ENCODE assay signal across 24 mouse cellular contexts in the genomic region with DNA sequence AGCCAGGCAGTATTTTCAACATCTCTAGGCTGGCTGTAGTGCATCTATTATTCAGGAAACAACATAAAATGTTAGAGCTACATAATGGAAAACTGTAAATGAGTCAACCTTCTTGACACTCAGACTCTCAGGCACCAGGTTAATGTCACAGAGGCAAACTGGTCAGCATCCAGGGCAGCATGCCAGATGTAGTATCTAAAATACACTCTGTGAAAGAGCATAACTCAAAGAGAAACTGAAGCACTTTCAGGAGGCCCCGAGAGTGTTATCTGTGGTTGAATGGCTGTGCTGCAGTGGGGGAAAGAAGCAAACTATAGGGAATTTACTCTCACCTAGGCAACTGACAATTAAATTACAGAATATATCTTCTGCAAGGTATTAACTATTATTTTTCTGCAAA.
DNase-seq lines count a peak whose midpoint lies in the region; ATAC-seq and TF ChIP-seq lines count a peak whose summit lies in the region.
"Had no signal": no experiment of that assay in that cellular context is flagged by ENCODE, and none has a peak within 500 bp of the region (broad histone marks: within the 10 kb centered on the region; RNA-seq: fewer than 3 reads in every experiment).

No protein-coding gene starts in this region.

- H3K36me3 ChIP-seq in midbrain, embryonic 14.5 days (ENCODE audit: control insufficient read depth, insufficient read depth, low read length) = no peaks in the 10 kb centered on the region
- no peaks in the 10 kb centered on the region for H3K36me3 ChIP-seq in midbrain, embryonic 10.5 days
- H3K36me3 ChIP-seq: embryonic facial prominence, embryonic 12.5 days; hindbrain, embryonic 15.5 days; intestine, embryonic 15.5 days; limb, embryonic 12.5 days; liver, embryonic 15.5 days; midbrain, embryonic 15.5 days; stomach, embryonic 15.5 days had no signal

- WGBS in midbrain, embryonic 14.5 days = 66% methylated on average over 1 of the region's 1 CpGs
- 83% methylated on average over 1 of the region's 1 CpGs for WGBS in midbrain, embryonic 10.5 days

- intact Hi-C loops in heart, postnatal 25 days (cut with DNase I) = no loop called here
- intact Hi-C loops in left cerebral cortex, postnatal 10 days (cut with DNase I) = no loop called here

- H3K4me1 ChIP-seq in midbrain, embryonic 14.5 days (ENCODE audit: control insufficient read depth, insufficient read depth, low read length) = no peaks in the 10 kb centered on the region
- no peaks in the 10 kb centered on the region for H3K4me1 ChIP-seq in midbrain, embryonic 10.5 days
- H3K4me1 ChIP-seq: embryonic facial prominence, embryonic 12.5 days; hindbrain, embryonic 15.5 days; intestine, embryonic 15.5 days; limb, embryonic 12.5 days; liver, embryonic 15.5 days; midbrain, embryonic 15.5 days; stomach, embryonic 15.5 days had no signal

- H3K27ac ChIP-seq in midbrain, embryonic 14.5 days (replicated peaks; ENCODE audit: low read depth, low read length) = no peak overlapping the region
- H3K27ac ChIP-seq in midbrain, embryonic 10.5 days (replicated peaks) = no peak overlapping the region
- H3K27ac ChIP-seq: embryonic facial prominence, embryonic 12.5 days; hindbrain, embryonic 15.5 days; intestine, embryonic 15.5 days; limb, embryonic 12.5 days; liver, embryonic 15.5 days; midbrain, embryonic 15.5 days; stomach, embryonic 15.5 days had no signal

- no peak overlapping the region for H3K4me3 ChIP-seq in midbrain, embryonic 14.5 days (replicated peaks; ENCODE audit: low read depth, low read length)
- H3K4me3 ChIP-seq in midbrain, embryonic 10.5 days = no peak overlapping the region
- H3K4me3 ChIP-seq: embryonic facial prominence, embryonic 12.5 days; hindbrain, embryonic 15.5 days; intestine, embryonic 15.5 days; limb, embryonic 12.5 days; liver, embryonic 15.5 days; midbrain, embryonic 15.5 days; stomach, embryonic 15.5 days had no signal

- no peak overlapping the region for H3K9ac ChIP-seq in midbrain, embryonic 14.5 days (replicated peaks; ENCODE audit: low read length)
- H3K9ac ChIP-seq: embryonic facial prominence, embryonic 12.5 days; hindbrain, embryonic 15.5 days; intestine, embryonic 15.5 days; limb, embryonic 12.5 days; liver, embryonic 15.5 days; midbrain, embryonic 15.5 days; stomach, embryonic 15.5 days had no signal

- no peaks in the 10 kb centered on the region for H3K27me3 ChIP-seq in midbrain, embryonic 14.5 days (ENCODE audit: control insufficient read depth, insufficient read depth, low read length)
- H3K27me3 ChIP-seq in midbrain, embryonic 10.5 days (ENCODE audit: low read depth, poor library complexity, severe bottlenecking) = no peaks in the 10 kb centered on the region
- H3K27me3 ChIP-seq: embryonic facial prominence, embryonic 12.5 days; hindbrain, embryonic 15.5 days; intestine, embryonic 15.5 days; limb, embryonic 12.5 days; liver, embryonic 15.5 days; midbrain, embryonic 15.5 days; stomach, embryonic 15.5 days had no signal

- no peak overlapping the region for H3K4me2 ChIP-seq in midbrain, embryonic 14.5 days (ENCODE audit: low read length)
- H3K4me2 ChIP-seq: embryonic facial prominence, embryonic 12.5 days; hindbrain, embryonic 15.5 days; intestine, embryonic 15.5 days; limb, embryonic 12.5 days; liver, embryonic 15.5 days; midbrain, embryonic 15.5 days; stomach, embryonic 15.5 days had no signal

- no peaks in the 10 kb centered on the region for H3K9me3 ChIP-seq in midbrain, embryonic 14.5 days (ENCODE audit: control insufficient read depth, low read length)
- no peaks in the 10 kb centered on the region for H3K9me3 ChIP-seq in midbrain, embryonic 10.5 days (replicated peaks)
- H3K9me3 ChIP-seq: embryonic facial prominence, embryonic 12.5 days; hindbrain, embryonic 15.5 days; intestine, embryonic 15.5 days; limb, embryonic 12.5 days; liver, embryonic 15.5 days; midbrain, embryonic 15.5 days; stomach, embryonic 15.5 days had no signal

- DNase-seq in heart, adult 8-10 months (ENCODE audit: low spot score) = peak; percentile 8
- DNase-seq in heart, postnatal 25 days (ENCODE audit: low spot score) = no peak
- peak; percentile 15 for DNase-seq in midbrain, embryonic 14.5 days
- DNase-seq in midbrain, embryonic 10.5 days (ENCODE audit: low spot score) = no peak
- DNase-seq in brain, embryonic 14.5 days (ENCODE audit: low read depth) = peak; percentile 15
- DNase-seq in left cerebral cortex, postnatal 10 days (ENCODE audit: extremely low spot score in 1 of 2, low spot score in 2 of 2) = no peak
- DNase-seq in urinary bladder, postnatal 36 days (ENCODE audit: low spot score in 2 of 2) = no peak
- DNase-seq: adrenal gland, postnatal 25 days; cerebellum, adult 18-20 months; cerebellum, postnatal 36 days; gastrocnemius, postnatal 14 days; kidney, postnatal 4 days; thymus, adult 18-20 months; thymus, postnatal 4 days had no signal

- TF ChIP-seq CTCF in brain, embryonic 14.5 days (IDR thresholded peaks at IDR 0.05; ENCODE audit: borderline replicate concordance, extremely low read depth, insufficient read depth, insufficient read length) = no peak

- no peak for ATAC-seq in midbrain, embryonic 14.5 days (ENCODE audit: low FRiP score, low TSS enrichment)
- ATAC-seq: activated CD4-positive, CD25-positive, alpha-beta regulatory T cell, adult 4 months; forebrain, embryonic 14.5 days; intestine, embryonic 15.5 days; lung, postnatal 0 days; midbrain, embryonic 15.5 days had no signal

- no peak for TF ChIP-seq POLR2A in brain, embryonic 14.5 days (IDR thresholded peaks at IDR 0.05; ENCODE audit: borderline replicate concordance, extremely low read depth, insufficient read depth, insufficient read length, poor library complexity, severe bottlenecking)

Comparison
In these comparisons a context has a peak if more than half of its experiments do, and no peak if none do; other contexts are left out.
1. DNase-seq: peak in heart, adult 8-10 months (single experiment), midbrain, embryonic 14.5 days (single experiment) and brain, embryonic 14.5 days (single experiment); none in heart, postnatal 25 days (single experiment), midbrain, embryonic 10.5 days (single experiment), left cerebral cortex, postnatal 10 days (0 of 2) and urinary bladder, postnatal 36 days (0 of 2).